Mouse (Mus musculus): Measurements from ENCODE around the gene Nf1. TPM values are rescaled to one million over a fixed set of nuclear protein-coding genes. Genes with fewer than 3 reads are reported as not detected.
A peak's percentile ranks its signal among the peaks of the same experiment; 100 is the strongest.

The Nf1 gene
- polyA plus RNA-seq, 1 experiment from 2014 or later: 9.3 TPM

DNA sequence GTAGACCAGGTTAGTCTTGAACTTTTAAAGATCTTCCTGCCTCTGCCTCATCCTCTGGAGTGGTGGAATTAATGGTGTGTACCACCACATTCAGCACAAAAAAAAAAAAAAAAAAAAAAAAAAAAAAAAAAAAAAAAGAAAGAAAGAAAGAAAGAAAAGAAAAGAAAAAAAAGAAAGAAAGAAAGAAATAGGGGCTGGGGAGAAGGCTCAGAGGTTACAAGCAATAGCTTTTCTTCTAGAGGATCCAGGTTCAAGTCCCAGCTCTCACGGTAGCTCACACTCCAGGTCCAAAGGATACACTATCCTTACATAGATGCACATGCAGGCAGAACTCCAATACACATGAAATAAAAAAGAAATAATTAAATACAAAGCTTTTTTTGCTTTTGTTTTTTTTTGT lies 9.9 kb upstream of the Nf1 start:
- no peak overlapping the region for H3K4me3 ChIP-seq
- no peaks in the 10 kb centered on the region for H3K9me3 ChIP-seq
- no peak for ATAC-seq (ENCODE audit: insufficient number of reproducible peaks, insufficient read depth, low FRiP score, low TSS enrichment)
- H3K9ac ChIP-seq: no peak overlapping the region
- H3K4me1 ChIP-seq: no peaks in the 10 kb centered on the region
- H3K4me2 ChIP-seq (replicated peaks): no peak overlapping the region
- 97% methylated on average over 1 of the region's 1 CpGs for WGBS
- H3K27me3 ChIP-seq: no peaks in the 10 kb centered on the region
- H3K27ac ChIP-seq: no peak overlapping the region
- H3K36me3 ChIP-seq: no peaks in the 10 kb centered on the region

DNA sequence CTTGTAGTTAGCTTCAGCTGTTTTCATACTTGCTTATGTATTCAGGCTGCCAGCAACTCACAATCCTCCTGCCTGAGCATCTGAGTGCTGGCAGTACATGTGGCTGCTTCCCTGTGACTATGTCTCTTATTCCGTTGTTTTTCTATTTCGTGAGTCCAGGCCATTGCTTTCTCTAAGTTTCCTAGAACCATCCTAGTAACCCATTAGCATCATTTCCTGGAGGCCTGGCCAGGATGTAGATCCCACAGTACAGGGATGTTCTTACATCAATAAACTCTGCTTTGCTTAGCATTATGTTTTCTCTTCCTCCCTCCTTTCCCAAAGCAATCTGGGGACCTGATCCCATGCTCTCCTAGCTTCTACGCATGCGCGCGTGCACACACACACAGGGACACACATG lies 4.4 kb upstream of the Nf1 start:
- Histone ChIP-seq H3K4me3 (no peak overlapping the region), H3K9me3 (no peaks in the 10 kb centered on the region), H3K4me2 (replicated peaks) (no peak overlapping the region), H3K27me3 (no peaks in the 10 kb centered on the region), H3K9ac (no peak overlapping the region), H3K27ac (no peak overlapping the region), H3K4me1 (0 out of 2 replicates have a peak, but pooled peaks cover 3% of the 10 kb centered on the region), H3K36me3 (no peaks in the 10 kb centered on the region)
- 94% methylated on average over 6 of the region's 6 CpGs for whole genome bisulfite sequencing
- ATAC-seq (ENCODE audit: insufficient number of reproducible peaks, insufficient read depth, low FRiP score, low TSS enrichment): no peak

DNA sequence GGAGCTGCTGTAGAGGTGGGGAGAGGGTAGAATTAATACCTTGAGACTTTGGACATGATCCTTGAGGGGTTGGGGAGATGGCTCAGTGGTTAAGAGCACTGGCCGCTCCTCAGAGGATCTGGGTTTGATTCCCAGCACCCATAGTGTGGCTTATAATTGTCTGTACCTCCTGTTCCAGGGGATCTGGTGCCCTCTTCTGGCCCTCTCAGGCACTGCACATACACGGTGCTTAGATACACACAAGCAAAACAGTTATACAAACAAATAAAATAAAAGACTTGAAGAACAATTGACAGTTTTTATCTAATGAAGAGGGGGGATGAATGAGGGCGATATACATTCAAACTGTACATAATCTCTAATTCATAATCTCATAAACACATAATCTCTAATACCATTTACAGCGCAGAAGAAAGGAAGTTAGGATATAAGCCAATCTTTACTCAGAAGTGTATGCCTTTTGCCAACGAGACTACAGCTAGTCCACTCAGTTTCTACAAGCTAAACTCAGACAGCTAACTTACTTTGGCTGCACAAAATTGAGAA lies 2.7 kb upstream of the Nf1 start:
- H3K4me3 ChIP-seq: no peak overlapping the region
- no peak for ATAC-seq (ENCODE audit: insufficient number of reproducible peaks, insufficient read depth, low FRiP score, low TSS enrichment)
- 85% methylated on average over 5 of the region's 5 CpGs for WGBS

GRCm38 (mm10) chr11:79338621-79339020 lies 872 bp upstream of the Nf1 start:
- peak overlapping the region; percentile 99 for H3K4me3 ChIP-seq
- H3K4me2 ChIP-seq (replicated peaks): peak overlapping the region; percentile 65
- H3K9me3 ChIP-seq: no peaks in the 10 kb centered on the region
- no peaks in the 10 kb centered on the region for H3K36me3 ChIP-seq
- H3K9ac ChIP-seq: peak overlapping the region; percentile 97
- H3K27ac ChIP-seq: no peak overlapping the region
- H3K27me3 ChIP-seq: no peaks in the 10 kb centered on the region
- peaks cover 16% of the 10 kb centered on the region for H3K4me1 ChIP-seq
- ATAC-seq (ENCODE audit: insufficient number of reproducible peaks, insufficient read depth, low FRiP score, low TSS enrichment): no peak
- 53% methylated on average over 4 of the region's 4 CpGs for WGBS

More for the DNA sequence above, 2.7 kb upstream of the Nf1 start:
- no peaks in the 10 kb centered on the region for H3K9me3 ChIP-seq
- H3K9ac ChIP-seq: no peak overlapping the region
- H3K27me3 ChIP-seq: no peaks in the 10 kb centered on the region
- H3K27ac ChIP-seq: no peak overlapping the region
- no peak overlapping the region for H3K4me2 ChIP-seq (replicated peaks)
- H3K4me1 ChIP-seq: peaks cover 16% of the 10 kb centered on the region
- H3K36me3 ChIP-seq: no peaks in the 10 kb centered on the region

DNA sequence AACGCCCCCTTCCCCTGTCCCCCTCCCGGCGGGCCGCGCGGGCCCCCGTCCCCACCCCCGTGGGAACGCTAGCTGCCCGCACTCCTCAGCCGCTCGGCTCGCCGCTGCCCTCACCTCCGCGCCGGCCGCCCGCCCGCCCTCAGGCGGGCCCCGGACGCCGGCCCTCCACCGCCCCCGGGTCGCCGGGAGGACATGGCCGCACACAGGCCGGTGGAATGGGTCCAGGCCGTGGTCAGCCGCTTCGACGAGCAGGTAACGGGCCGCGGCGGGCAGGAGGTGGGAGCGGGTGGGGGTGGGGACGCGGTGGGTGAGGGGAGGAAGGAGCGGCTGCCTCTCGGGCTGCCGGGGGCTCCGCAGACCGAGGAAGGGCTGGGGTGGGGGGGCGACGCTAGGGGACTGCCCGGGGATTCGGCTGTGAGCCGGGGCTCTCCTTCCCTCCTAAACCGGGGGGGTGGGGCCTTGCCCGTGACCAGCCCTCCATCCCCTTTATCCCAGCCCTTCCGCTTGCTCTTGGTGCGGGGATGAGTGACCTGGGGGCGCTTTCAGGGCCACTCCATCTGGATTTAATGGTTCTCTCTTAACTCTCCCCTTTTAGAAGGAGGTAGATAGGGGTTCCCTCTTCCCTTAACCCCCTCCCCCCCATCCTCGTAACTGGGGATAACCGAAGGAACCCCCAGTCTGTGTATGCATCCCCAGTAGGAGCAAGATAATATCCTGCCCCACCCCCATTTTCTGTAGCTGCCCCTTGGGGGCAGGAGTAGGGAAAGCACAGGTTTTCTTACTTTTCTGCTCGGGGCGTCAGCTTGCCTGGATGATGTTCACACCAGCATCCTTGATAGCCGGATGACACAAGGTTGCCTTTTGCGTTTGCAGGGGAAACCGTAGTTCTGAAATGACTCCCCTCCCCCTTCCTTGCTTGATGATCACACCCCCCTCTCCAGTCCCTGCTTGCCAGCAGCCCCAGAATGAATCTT lies 602 bp downstream of the Nf1 start:
- Histone ChIP-seq H3K4me2 (replicated peaks) (peak overlapping the region; percentile 65), H3K4me1 (peaks cover 16% of the 10 kb centered on the region), H3K9me3 (no peaks in the 10 kb centered on the region), H3K27ac (peak overlapping the region; percentile 95), H3K36me3 (no peaks in the 10 kb centered on the region), H3K9ac (peak overlapping the region; percentile 97), H3K4me3 (peak overlapping the region; percentile 99), H3K27me3 (no peaks in the 10 kb centered on the region)
- peak; percentile 64 for ATAC-seq (ENCODE audit: insufficient number of reproducible peaks, insufficient read depth, low FRiP score, low TSS enrichment)
- under 1% methylated on average over 25 of the region's 63 CpGs for WGBS

- H3K36me3 ChIP-seq: no peaks in the 10 kb centered on the region
- ATAC-seq (ENCODE audit: insufficient number of reproducible peaks, insufficient read depth, low FRiP score, low TSS enrichment): no peak
- no peaks in the 10 kb centered on the region for H3K9me3 ChIP-seq
- H3K9ac ChIP-seq: no peak overlapping the region
- H3K27me3 ChIP-seq: no peaks in the 10 kb centered on the region
- H3K4me2 ChIP-seq (replicated peaks): no peak overlapping the region
- no peaks in the 10 kb centered on the region for H3K4me1 ChIP-seq
- H3K27ac ChIP-seq: no peak overlapping the region
- H3K4me3 ChIP-seq: no peak overlapping the region
- WGBS: 94% methylated on average over 3 of the region's 3 CpGs
These were observed 17.5 kb downstream of the Nf1 start for GRCm38 (mm10) chr11:79356995-79357394.

- Histone ChIP-seq H3K9ac (no peak overlapping the region), H3K4me1 (no peaks in the 10 kb centered on the region), H3K4me2 (replicated peaks) (no peak overlapping the region), H3K9me3 (no peaks in the 10 kb centered on the region), H3K4me3 (no peak overlapping the region), H3K27me3 (no peaks in the 10 kb centered on the region), H3K36me3 (no peaks in the 10 kb centered on the region), H3K27ac (no peak overlapping the region)
- ATAC-seq (ENCODE audit: insufficient number of reproducible peaks, insufficient read depth, low FRiP score, low TSS enrichment): no peak
- WGBS: 87% methylated on average over 1 of the region's 1 CpGs
These were observed 17.9 kb downstream of the Nf1 start for GRCm38 (mm10) chr11:79357397-79357796.

DNA sequence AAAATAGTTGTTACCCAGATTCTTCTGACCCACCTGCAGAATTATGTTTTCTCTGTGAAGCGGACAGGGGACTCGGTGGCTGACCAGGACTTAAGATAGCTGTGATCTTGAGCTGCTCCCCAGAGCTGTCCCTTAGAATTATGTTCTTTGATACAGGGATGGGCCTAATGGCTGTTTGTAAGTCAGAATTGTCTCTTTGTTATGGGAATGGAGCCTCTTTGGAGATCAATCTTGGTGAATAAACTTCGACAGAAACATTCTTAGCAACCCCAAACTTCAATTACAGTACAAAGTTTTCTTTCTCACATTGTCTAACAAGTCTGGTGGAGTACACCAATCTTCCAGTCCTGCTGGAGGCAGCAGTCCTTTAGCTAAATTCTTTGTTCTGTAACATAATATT lies 25.5 kb downstream of the Nf1 start:
- H3K4me3 ChIP-seq: no peak overlapping the region
- ATAC-seq (ENCODE audit: insufficient number of reproducible peaks, insufficient read depth, low FRiP score, low TSS enrichment): no peak
- H3K36me3 ChIP-seq: no peaks in the 10 kb centered on the region
- WGBS: 94% methylated on average over 3 of the region's 3 CpGs
- no peak overlapping the region for H3K27ac ChIP-seq
- H3K9ac ChIP-seq: no peak overlapping the region
- no peaks in the 10 kb centered on the region for H3K4me1 ChIP-seq
- no peaks in the 10 kb centered on the region for H3K9me3 ChIP-seq
- no peak overlapping the region for H3K4me2 ChIP-seq (replicated peaks)
- H3K27me3 ChIP-seq: no peaks in the 10 kb centered on the region

- no peaks in the 10 kb centered on the region for H3K9me3 ChIP-seq
- no peak overlapping the region for H3K4me2 ChIP-seq (replicated peaks)
- H3K27me3 ChIP-seq: no peaks in the 10 kb centered on the region
- no peaks in the 10 kb centered on the region for H3K4me1 ChIP-seq
- no peak overlapping the region for H3K4me3 ChIP-seq
- H3K27ac ChIP-seq: no peak overlapping the region
- 46% methylated on average over 8 of the region's 8 CpGs for WGBS
- ATAC-seq (ENCODE audit: insufficient number of reproducible peaks, insufficient read depth, low FRiP score, low TSS enrichment): no peak
- H3K36me3 ChIP-seq: no peaks in the 10 kb centered on the region
- no peak overlapping the region for H3K9ac ChIP-seq
These were observed 26.8 kb downstream of the Nf1 start for GRCm38 (mm10) chr11:79366284-79366683.

DNA sequence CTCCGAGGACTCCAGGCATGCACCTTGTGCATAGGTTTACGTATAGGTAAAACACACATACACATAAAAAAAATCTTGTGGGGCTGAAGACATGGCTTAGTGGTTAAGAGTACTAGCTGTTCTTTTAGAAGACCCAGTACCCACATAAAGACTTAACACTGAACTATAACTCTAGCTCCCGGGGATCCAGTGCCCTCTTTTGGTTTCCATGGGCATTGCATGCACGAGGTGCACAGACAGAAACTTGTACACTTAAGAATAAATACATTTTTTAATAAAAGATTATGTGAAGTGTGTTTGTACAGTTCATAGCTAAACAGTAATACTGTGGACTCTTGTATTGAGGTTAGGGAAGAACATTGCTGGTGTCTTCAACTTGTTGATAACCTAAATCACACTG lies 33.5 kb downstream of the Nf1 start:
- WGBS: 90% methylated on average over 4 of the region's 4 CpGs
- no peak for ATAC-seq (ENCODE audit: insufficient number of reproducible peaks, insufficient read depth, low FRiP score, low TSS enrichment)
- H3K27me3 ChIP-seq: no peaks in the 10 kb centered on the region

DNA sequence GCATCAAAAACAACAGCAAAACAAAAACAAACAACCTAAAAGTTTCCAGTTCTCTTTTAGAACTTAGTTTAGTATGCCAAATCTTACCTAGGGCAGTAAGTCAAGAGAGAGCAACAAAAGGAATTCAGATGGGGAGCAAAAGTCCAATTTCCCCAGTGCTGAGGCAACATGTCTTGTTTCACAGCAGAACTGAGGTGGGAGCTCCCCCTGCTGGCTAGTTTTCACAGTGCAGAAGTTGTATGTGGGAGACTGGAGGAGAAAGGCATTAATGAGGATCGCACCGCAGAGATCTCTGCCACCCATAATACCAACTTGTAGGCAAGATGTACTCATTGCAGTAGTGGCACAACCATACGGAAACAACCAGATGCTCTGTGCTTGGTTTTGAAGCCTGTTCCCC lies 58.8 kb downstream of the Nf1 start:
- Histone ChIP-seq H3K27ac (no peak overlapping the region), H3K27me3 (no peaks in the 10 kb centered on the region), H3K4me2 (replicated peaks) (no peak overlapping the region), H3K4me3 (no peak overlapping the region), H3K9me3 (no peaks in the 10 kb centered on the region), H3K9ac (no peak overlapping the region), H3K36me3 (peaks cover 20% of the 10 kb centered on the region), H3K4me1 (no peaks in the 10 kb centered on the region)
- no peak for ATAC-seq (ENCODE audit: insufficient number of reproducible peaks, insufficient read depth, low FRiP score, low TSS enrichment)
- 72% methylated on average over 3 of the region's 3 CpGs for WGBS

More for the DNA sequence above, 33.5 kb downstream of the Nf1 start:
- H3K9me3 ChIP-seq: no peaks in the 10 kb centered on the region
- no peaks in the 10 kb centered on the region for H3K4me1 ChIP-seq
- H3K4me3 ChIP-seq: no peak overlapping the region
- H3K36me3 ChIP-seq: 0 out of 2 replicates have a peak, but pooled peaks cover 3% of the 10 kb centered on the region
- H3K9ac ChIP-seq: no peak overlapping the region
- no peak overlapping the region for H3K4me2 ChIP-seq (replicated peaks)
- no peak overlapping the region for H3K27ac ChIP-seq
